Mouse (Mus musculus): ENCODE data around the gene Ilkap. TPM values are rescaled to one million over a fixed set of nuclear protein-coding genes. Genes with fewer than 3 reads are reported as not detected.

The Ilkap gene
- polyA plus RNA-seq, 1 experiment from 2014 or later: 37.3 TPM

DNA sequence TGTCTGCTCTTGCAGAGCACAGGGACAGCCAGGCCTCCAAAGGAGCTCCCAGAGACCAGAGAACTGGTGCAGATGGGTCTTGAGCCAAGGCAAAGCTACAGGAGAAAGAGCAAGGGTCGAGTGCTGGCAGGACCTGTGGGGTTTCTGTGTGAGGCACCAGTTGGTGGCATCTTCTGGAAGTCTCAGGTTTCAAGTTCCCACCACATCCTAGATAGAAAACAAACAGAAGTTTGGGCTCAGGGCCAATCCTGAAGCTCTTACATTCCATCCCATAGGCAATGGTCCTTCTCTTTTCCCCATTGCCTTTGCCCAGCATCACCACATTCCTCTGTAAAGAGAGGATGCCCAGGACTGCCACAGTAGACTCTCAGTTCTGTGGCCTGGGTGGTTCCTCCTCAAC lies 6.4 kb upstream of the Ilkap start:
- Histone ChIP-seq H3K27ac (no peak overlapping the region), H3K36me3 (ENCODE audit: inconsistent target) (no peaks in the 10 kb centered on the region), H3K79me2 (ENCODE audit: inconsistent target) (no peaks in the 10 kb centered on the region), H3K4me3 (ENCODE audit: inconsistent target) (no peak overlapping the region)
- WGBS (ENCODE audit: missing documents): 42% methylated on average over 1 of the region's 1 CpGs

DNA sequence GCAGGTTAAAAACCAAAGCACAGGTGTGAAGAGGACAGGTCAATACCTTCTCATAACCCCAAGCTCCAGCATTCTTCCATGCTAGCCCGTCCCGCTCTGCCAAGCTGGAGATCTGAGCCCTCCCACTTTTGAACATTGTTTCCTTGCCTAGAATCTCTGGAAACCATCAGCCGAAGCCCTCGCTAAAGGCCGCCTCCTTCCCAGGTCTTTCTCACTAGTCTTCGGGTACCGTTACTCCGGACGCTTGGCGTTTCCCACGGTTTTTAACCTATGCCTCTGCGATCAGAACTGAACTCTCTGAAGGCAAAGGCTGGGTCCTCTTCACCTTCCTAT lies 722 bp downstream of the Ilkap start:
- Histone ChIP-seq H3K27ac (peak overlapping the region; percentile 53), H3K4me3 (ENCODE audit: inconsistent target) (peak overlapping the region; percentile 96), H3K79me2 (ENCODE audit: inconsistent target) (peaks cover 54% of the 10 kb centered on the region), H3K36me3 (ENCODE audit: inconsistent target) (no peaks in the 10 kb centered on the region)
- WGBS (ENCODE audit: missing documents): 1% methylated on average over 12 of the region's 12 CpGs

GRCm38 (mm10) chr1:91390369-91390768 lies 8.2 kb downstream of the Ilkap start:
- 95% methylated on average over 5 of the region's 5 CpGs for WGBS (ENCODE audit: missing documents)
- H3K27ac ChIP-seq: no peak overlapping the region
- H3K36me3 ChIP-seq (ENCODE audit: inconsistent target): peaks cover 47% of the 10 kb centered on the region
- H3K79me2 ChIP-seq (ENCODE audit: inconsistent target): peaks cover 90% of the 10 kb centered on the region
- H3K4me3 ChIP-seq (ENCODE audit: inconsistent target): no peak overlapping the region

DNA sequence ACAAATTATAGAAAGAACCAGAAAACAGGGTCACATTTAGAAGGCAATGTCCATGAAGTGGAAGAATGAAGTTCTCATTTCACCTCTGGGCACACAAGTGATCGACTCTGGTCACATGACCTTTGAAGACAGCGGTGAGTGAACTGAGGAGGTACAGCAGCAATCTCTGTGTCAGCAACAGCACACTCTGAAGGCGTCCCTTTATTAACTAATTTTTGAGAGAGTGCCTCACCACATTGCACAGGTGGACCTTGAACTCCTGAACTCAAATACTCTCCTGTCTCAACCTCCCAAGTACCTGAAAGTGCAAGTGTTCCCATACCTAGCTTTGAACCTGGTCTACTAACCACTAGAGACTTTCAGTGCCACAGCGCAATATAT lies 17.5 kb downstream of the Ilkap start:
- WGBS (ENCODE audit: missing documents): 94% methylated on average over 4 of the region's 4 CpGs
- peaks cover 89% of the 10 kb centered on the region for H3K36me3 ChIP-seq (ENCODE audit: inconsistent target)
- H3K4me3 ChIP-seq (ENCODE audit: inconsistent target): no peak overlapping the region
- H3K79me2 ChIP-seq (ENCODE audit: inconsistent target): no peaks in the 10 kb centered on the region
- H3K27ac ChIP-seq: no peak overlapping the region

DNA sequence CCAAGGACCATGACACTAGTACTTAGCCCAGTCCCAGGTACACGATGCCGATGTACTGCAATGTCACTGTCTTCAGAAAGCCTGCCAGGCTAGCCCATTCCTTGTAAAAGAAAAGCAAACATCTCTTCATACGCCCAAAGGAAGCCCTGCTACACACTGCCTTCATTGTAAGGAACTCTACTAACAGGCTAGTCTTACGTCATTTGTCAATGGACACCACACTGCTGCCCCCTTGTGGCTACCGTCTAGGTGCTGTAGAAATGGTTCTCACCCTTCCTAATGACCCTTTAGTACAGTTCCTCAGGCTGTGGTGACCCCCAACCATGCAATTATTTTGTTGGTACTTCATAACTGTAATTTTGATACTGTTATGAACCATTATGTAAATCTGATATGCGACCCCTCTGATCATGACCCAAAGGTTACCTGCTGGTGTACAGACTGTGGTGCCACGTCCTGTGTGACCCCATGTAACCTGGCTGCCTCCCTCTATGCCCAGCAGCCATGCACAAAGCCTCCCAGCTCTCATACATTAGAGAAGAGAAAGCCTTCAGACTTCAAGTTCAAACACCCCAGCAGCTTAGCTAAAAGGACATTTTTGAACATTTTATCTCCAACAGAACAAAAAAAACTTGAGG lies 18.0 kb downstream of the Ilkap start:
- Histone ChIP-seq H3K79me2 (ENCODE audit: inconsistent target) (no peaks in the 10 kb centered on the region), H3K4me3 (ENCODE audit: inconsistent target) (no peak overlapping the region), H3K36me3 (ENCODE audit: inconsistent target) (peaks cover 89% of the 10 kb centered on the region), H3K27ac (no peak overlapping the region)
- WGBS (ENCODE audit: missing documents): 72% methylated on average over 7 of the region's 7 CpGs

DNA sequence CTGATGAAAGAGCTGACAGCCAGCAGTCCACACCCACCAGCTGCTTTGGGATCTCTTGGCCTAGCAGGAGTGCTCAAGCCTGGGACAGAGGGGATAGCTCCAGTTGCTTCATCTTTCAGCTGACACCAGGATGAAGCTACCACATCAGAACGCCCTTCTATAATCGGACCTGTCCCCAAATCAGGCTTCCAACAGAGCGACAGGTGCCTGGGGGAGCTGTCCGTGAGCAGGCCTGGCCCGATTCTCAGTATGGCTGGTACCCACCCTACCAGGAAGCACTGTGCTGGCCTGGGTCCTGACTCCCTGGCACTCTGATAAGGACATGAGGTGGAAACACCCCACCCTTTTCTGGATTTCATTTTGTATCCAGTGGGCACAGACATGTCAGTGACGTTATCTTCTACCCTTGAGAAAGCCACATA lies 25.2 kb downstream of the Ilkap start:
- Histone ChIP-seq H3K27ac (no peak overlapping the region), H3K4me3 (ENCODE audit: inconsistent target) (no peak overlapping the region), H3K79me2 (ENCODE audit: inconsistent target) (no peaks in the 10 kb centered on the region), H3K36me3 (ENCODE audit: inconsistent target) (peaks cover 70% of the 10 kb centered on the region)
- 95% methylated on average over 6 of the region's 6 CpGs for WGBS (ENCODE audit: missing documents)

- Histone ChIP-seq H3K36me3 (ENCODE audit: inconsistent target) (peaks cover 37% of the 10 kb centered on the region), H3K4me3 (ENCODE audit: inconsistent target) (no peak overlapping the region), H3K79me2 (ENCODE audit: inconsistent target) (no peaks in the 10 kb centered on the region), H3K27ac (no peak overlapping the region)
- WGBS (ENCODE audit: missing documents): 93% methylated on average over 23 of the region's 23 CpGs
Observed at GRCm38 (mm10) chr1:91370055-91370454, 28.6 kb downstream of the Ilkap start.

GRCm38 (mm10) chr1:91369408-91369807 lies 29.2 kb downstream of the Ilkap start:
- H3K36me3 ChIP-seq (ENCODE audit: inconsistent target): peaks cover 30% of the 10 kb centered on the region

GRCm38 (mm10) chr1:91367295-91367694 lies 31.3 kb downstream of the Ilkap start:
- Histone ChIP-seq H3K36me3 (ENCODE audit: inconsistent target) (peaks cover 9% of the 10 kb centered on the region; the same call in 1 of the 2 replicates), H3K27ac (no peak overlapping the region), H3K4me3 (ENCODE audit: inconsistent target) (no peak overlapping the region), H3K79me2 (ENCODE audit: inconsistent target) (no peaks in the 10 kb centered on the region)
- WGBS (ENCODE audit: missing documents): 100% methylated on average over 3 of the region's 3 CpGs

More at GRCm38 (mm10) chr1:91369408-91369807, 29.2 kb downstream of the Ilkap start:
- WGBS (ENCODE audit: missing documents): 86% methylated on average over 4 of the region's 4 CpGs
- no peak overlapping the region for H3K27ac ChIP-seq
- no peak overlapping the region for H3K4me3 ChIP-seq (ENCODE audit: inconsistent target)
- H3K79me2 ChIP-seq (ENCODE audit: inconsistent target): no peaks in the 10 kb centered on the region

DNA sequence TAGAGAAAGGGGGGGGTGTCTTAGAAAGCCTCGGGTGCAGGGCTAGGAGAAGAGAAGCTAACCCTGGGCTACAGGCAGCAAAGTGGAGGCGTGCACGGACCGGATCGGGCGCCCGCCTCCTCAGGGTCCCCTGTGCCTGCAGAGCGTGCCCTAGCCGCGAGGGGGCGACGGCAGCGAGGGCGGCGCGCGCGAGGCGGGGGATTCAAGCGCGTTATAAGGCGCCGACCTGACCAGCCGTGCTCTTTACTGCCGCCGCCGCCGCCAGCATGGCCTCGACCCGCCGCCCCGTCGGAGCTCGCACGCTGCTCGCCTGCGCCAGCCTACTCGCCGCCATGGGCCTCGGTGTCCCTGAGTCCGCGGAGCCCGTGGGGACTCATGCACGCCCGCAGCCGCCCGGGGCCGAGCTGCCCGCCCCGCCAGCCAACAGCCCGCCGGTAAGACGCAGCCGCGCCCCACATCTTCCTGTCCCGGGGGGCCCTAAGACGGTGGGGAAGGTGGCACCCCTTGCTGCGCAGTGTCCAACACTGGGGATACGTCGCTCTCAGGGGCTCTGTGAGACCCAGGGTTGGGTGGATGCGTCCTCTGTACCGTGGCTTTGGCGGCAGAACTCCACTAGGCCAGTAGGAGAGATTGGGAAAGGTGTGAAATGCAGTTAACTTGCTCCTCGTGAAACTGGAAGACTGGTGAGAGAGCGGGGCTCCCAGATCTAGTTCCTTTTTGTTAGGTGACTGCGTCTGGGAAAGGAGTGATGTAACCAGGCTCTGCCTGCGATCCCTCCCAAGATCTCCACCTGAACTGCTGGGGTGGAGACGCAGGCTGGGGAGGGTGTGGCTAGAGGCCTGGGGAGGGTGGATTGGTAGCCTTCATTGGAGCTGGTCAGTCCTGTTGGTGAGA lies 32.2 kb downstream of the Ilkap start, which contains the start of gene Erfe:
Gene Erfe, plus strand, starts transcription at position 216 of the 894 bp plus-strand sequence.
- Histone ChIP-seq H3K36me3 (ENCODE audit: inconsistent target) (peaks cover under 1% of the 10 kb centered on the region; the same call in 1 of the 2 replicates), H3K4me3 (ENCODE audit: inconsistent target) (no peak within 1 kb of the TSS), H3K27ac (no peak within 1 kb of the TSS), H3K79me2 (ENCODE audit: inconsistent target) (no peaks in the 10 kb centered on the region)
- WGBS (ENCODE audit: missing documents): 5% methylated on average over 65 of the region's 68 CpGs

- Histone ChIP-seq H3K27ac (no peak overlapping the region), H3K36me3 (ENCODE audit: inconsistent target) (no peaks in the 10 kb centered on the region), H3K79me2 (ENCODE audit: inconsistent target) (no peaks in the 10 kb centered on the region), H3K4me3 (ENCODE audit: inconsistent target) (no peak overlapping the region)
- WGBS (ENCODE audit: missing documents): 48% methylated on average over 8 of the region's 8 CpGs
Observed at GRCm38 (mm10) chr1:91365816-91366214, 32.8 kb downstream of the Ilkap start.

GRCm38 (mm10) chr1:91364822-91365644 lies 33.6 kb downstream of the Ilkap start:
- Histone ChIP-seq H3K36me3 (ENCODE audit: inconsistent target) (no peaks in the 10 kb centered on the region), H3K27ac (no peak overlapping the region), H3K4me3 (ENCODE audit: inconsistent target) (no peak overlapping the region), H3K79me2 (ENCODE audit: inconsistent target) (no peaks in the 10 kb centered on the region)
- WGBS (ENCODE audit: missing documents): 96% methylated on average over 16 of the region's 16 CpGs

DNA sequence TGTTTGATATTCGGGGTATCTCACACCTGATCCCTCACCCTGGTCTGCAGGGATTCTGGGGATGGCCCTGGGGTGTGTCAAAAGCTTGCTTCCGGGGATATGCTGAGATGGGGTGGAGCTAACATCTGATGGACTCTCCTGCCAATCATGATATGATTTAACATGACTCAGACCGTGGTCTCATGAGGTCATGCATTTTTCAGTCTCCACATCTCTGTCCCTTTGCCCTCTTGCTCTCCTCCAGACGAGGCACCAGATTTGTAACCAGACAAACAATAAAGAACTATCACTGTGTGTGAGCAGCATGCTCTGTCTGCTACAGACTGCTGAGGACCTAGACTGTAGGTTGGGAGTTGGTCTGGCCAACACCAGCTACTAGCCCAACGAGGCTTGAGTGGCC lies 36.5 kb downstream of the Ilkap start:
- Histone ChIP-seq H3K36me3 (ENCODE audit: inconsistent target) (no peaks in the 10 kb centered on the region), H3K27ac (no peak overlapping the region), H3K79me2 (ENCODE audit: inconsistent target) (no peaks in the 10 kb centered on the region), H3K4me3 (ENCODE audit: inconsistent target) (no peak overlapping the region)
- 85% methylated on average over 4 of the region's 5 CpGs for WGBS (ENCODE audit: missing documents)

DNA sequence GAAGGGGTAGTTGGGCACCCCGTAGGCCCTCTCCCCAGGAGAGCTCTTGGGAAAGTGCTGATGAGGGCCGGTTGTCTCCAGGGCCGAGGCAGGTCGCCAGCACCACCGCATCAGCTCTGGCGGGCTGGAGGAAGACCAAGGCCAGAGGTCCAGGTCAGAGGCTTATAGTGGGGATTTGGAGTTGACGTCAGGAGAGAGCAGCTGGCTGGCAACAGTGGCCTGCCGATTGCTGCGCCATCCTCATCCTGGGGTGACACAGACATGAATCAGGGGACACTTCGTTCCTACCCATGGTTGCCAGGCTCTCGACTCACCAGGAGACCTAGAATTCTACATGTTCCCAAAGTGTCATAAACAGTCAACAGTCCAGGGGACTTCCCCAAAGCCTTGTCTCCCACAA lies 42.5 kb downstream of the Ilkap start:
- 85% methylated on average over 10 of the region's 11 CpGs for WGBS (ENCODE audit: missing documents)
- H3K36me3 ChIP-seq (ENCODE audit: inconsistent target): no peaks in the 10 kb centered on the region
- H3K79me2 ChIP-seq (ENCODE audit: inconsistent target): no peaks in the 10 kb centered on the region
- H3K27ac ChIP-seq: no peak overlapping the region
- no peak overlapping the region for H3K4me3 ChIP-seq (ENCODE audit: inconsistent target)
